Mouse (Mus musculus) forebrain, postnatal 0 days (tissue): ENCODE data around the gene Sfmbt2. TPM values are rescaled to one million over a fixed set of nuclear protein-coding genes. Genes with fewer than 3 reads are reported as not detected.
A peak's percentile ranks its signal among the peaks of the same experiment; 100 is the strongest.

Experiments
- ATAC-seq: fragments of 200-750 bp; cut with Nextera tagmentation; 2 replicates; pipeline ENCODE4 v1.8.0; 2017; ENCODE audit warnings: mild to moderate bottlenecking, moderate library complexity
- DNase-seq: peaks from one replicate; pipeline ENCODE4 v3.0.0-alpha.2; 2015
- H3K27ac ChIP-seq: fragments of 300-500 bp; sonication (generic); 2 replicates; pipeline ENCODE4 v1.5.1; 2014; ENCODE audit warnings: low read depth, mild to moderate bottlenecking, antibody characterized with exemption, low read length, moderate library complexity, mixed read lengths
- H3K27me3 ChIP-seq: fragments of 300-500 bp; sonication (generic); 2 replicates; pipeline ENCODE4 v1.6.1; 2014; ENCODE audit warnings: mild to moderate bottlenecking, low read length, mixed read lengths; ENCODE audit not compliant: insufficient read depth
- H3K36me3 ChIP-seq: fragments of 300-500 bp; sonication (generic); 2 replicates; pipeline ENCODE4 v1.6.1; 2014; ENCODE audit warnings: mild to moderate bottlenecking, moderate library complexity; ENCODE audit not compliant: insufficient read depth
- H3K4me1 ChIP-seq: fragments of 300-500 bp; sonication (generic); 2 replicates; pipeline ENCODE4 v1.6.1; 2014; ENCODE audit warnings: antibody characterized with exemption; ENCODE audit not compliant: insufficient read depth
- H3K4me2 ChIP-seq: fragments of 300-500 bp; sonication (generic); 2 replicates; pipeline ENCODE4 v1.6.1; 2014; ENCODE audit warnings: low read depth, mild to moderate bottlenecking, moderate library complexity
- H3K4me3 ChIP-seq: fragments of 300-500 bp; sonication (generic); 2 replicates; pipeline ENCODE4 v1.5.1; 2014; ENCODE audit warnings: low read depth, low read length, mixed read lengths
- H3K9ac ChIP-seq: fragments of 300-500 bp; sonication (generic); 2 replicates; pipeline ENCODE4 v1.6.1; 2014; ENCODE audit warnings: mild to moderate bottlenecking
- H3K9me3 ChIP-seq: fragments of 300-500 bp; sonication (generic); 2 replicates; pipeline ENCODE4 v1.6.1; 2016; ENCODE audit warnings: low read length
- CTCF ChIP-seq: sonication (generic); IDR thresholded peaks from 2 replicates; pipeline ENCODE4 v1.5.1; 2016; ENCODE audit warnings: antibody characterized with exemption, control low read depth, low read depth
- WGBS: fragments of 180-500 bp; shearing (Covaris S2); extraction: QIAGEN DNeasy Blood & Tissue Kit; methylation state at CpG from one replicate; pipeline ENCODE4 v1.1.7; 2014; 5-methylcytosine and 5-hydroxymethylcytosine counted together
- polyA plus RNA-seq: library from polyadenylated mRNA; unstranded; fragments of >200 nt; fragmentation: Nextera tagmentation; extraction: Ambion mirVana; gene quantifications from 2 replicates; pipeline ENCODE4 v1.2.1, GENCODE M21; 2015
- total RNA-seq: library from RNA; depleted of rRNA; stranded (reverse); fragments of >200 nt; gene quantifications from 2 replicates; pipeline ENCODE4 v1.2.3, GENCODE M21; 2014

Sfmbt2 gene
- total and polyA plus RNA-seq, 2 experiments from 2014 or later, result 2.2 to 6.4 TPM

- H3K9ac ChIP-seq, result no peak overlapping the region
- H3K4me3 ChIP-seq, result no peak overlapping the region
- no peak for DNase-seq
- no peak for ATAC-seq
- WGBS, result 53% methylated on average over 4 of the region's 4 CpGs
- no peak for TF ChIP-seq CTCF
- H3K36me3 ChIP-seq, result no peaks in the 10 kb centered on the region
- no peaks in the 10 kb centered on the region for H3K27me3 ChIP-seq
- no peak overlapping the region for H3K27ac ChIP-seq
- no peaks in the 10 kb centered on the region for H3K4me1 ChIP-seq
- H3K9me3 ChIP-seq, result no peaks in the 10 kb centered on the region
- no peak overlapping the region for H3K4me2 ChIP-seq
These were observed 16.4 kb upstream of the Sfmbt2 start for GRCm38 (mm10) chr2:10353889-10354288.

GRCm38 (mm10) chr2:10359861-10360260 is 10.4 kb upstream of the Sfmbt2 start:
- Histone ChIP-seq H3K4me2 (no peak overlapping the region), H3K9me3 (no peaks in the 10 kb centered on the region), H3K4me1 (no peaks in the 10 kb centered on the region), H3K4me3 (no peak overlapping the region), H3K9ac (no peak overlapping the region), H3K36me3 (no peaks in the 10 kb centered on the region), H3K27ac (no peak overlapping the region), H3K27me3 (peaks cover 5% of the 10 kb centered on the region; the same call in 1 of the 2 replicates)
- no peak for DNase-seq
- ATAC-seq, result no peak
- 93% methylated on average over 2 of the region's 2 CpGs for WGBS
- TF ChIP-seq CTCF, result no peak

GRCm38 (mm10) chr2:10365081-10365480 is 5.2 kb upstream of the Sfmbt2 start:
- Histone ChIP-seq H3K4me2 (no peak overlapping the region), H3K27me3 (peaks cover 36% of the 10 kb centered on the region), H3K9ac (no peak overlapping the region), H3K4me3 (no peak overlapping the region), H3K36me3 (no peaks in the 10 kb centered on the region), H3K9me3 (no peaks in the 10 kb centered on the region), H3K27ac (no peak overlapping the region), H3K4me1 (no peaks in the 10 kb centered on the region)
- ATAC-seq, result no peak
- TF ChIP-seq CTCF, result no peak
- no peak for DNase-seq
- WGBS, result 95% methylated on average over 6 of the region's 6 CpGs

GRCm38 (mm10) chr2:10366284-10366683 is 4.0 kb upstream of the Sfmbt2 start:
- H3K9me3 ChIP-seq, result no peaks in the 10 kb centered on the region
- no peak overlapping the region for H3K4me2 ChIP-seq
- no peak overlapping the region for H3K4me3 ChIP-seq
- ATAC-seq (no peak), DNase-seq (peak; percentile 57)
- H3K27ac ChIP-seq, result no peak overlapping the region
- H3K4me1 ChIP-seq, result no peaks in the 10 kb centered on the region
- no peaks in the 10 kb centered on the region for H3K36me3 ChIP-seq
- peaks cover 48% of the 10 kb centered on the region for H3K27me3 ChIP-seq
- peak; percentile 72 for TF ChIP-seq CTCF
- no peak overlapping the region for H3K9ac ChIP-seq
- 21% methylated on average over 2 of the region's 2 CpGs for WGBS

- no peak overlapping the region for H3K27ac ChIP-seq
- H3K9ac ChIP-seq, result no peak overlapping the region
- no peak overlapping the region for H3K4me3 ChIP-seq
- WGBS, result 4% methylated on average over 8 of the region's 8 CpGs
- TF ChIP-seq CTCF, result no peak
- H3K4me2 ChIP-seq, result no peak overlapping the region
- no peaks in the 10 kb centered on the region for H3K9me3 ChIP-seq
- peaks cover 58% of the 10 kb centered on the region for H3K27me3 ChIP-seq
- H3K4me1 ChIP-seq, result peaks cover 11% of the 10 kb centered on the region; the same call in 1 of the 2 replicates
- ATAC-seq (no peak), DNase-seq (no peak)
- no peaks in the 10 kb centered on the region for H3K36me3 ChIP-seq
These were observed 634 bp upstream of the Sfmbt2 start for GRCm38 (mm10) chr2:10369676-10370075.

- H3K4me2 ChIP-seq, result no peak overlapping the region
- ATAC-seq (no peak), DNase-seq (peak; percentile 14)
- peaks cover 19% of the 10 kb centered on the region for H3K4me1 ChIP-seq
- no peak overlapping the region for H3K27ac ChIP-seq
- 2% methylated on average over 26 of the region's 26 CpGs for WGBS
- peaks cover 64% of the 10 kb centered on the region for H3K27me3 ChIP-seq
- H3K36me3 ChIP-seq, result no peaks in the 10 kb centered on the region
- peak overlapping the region; percentile 5 for H3K4me3 ChIP-seq
- no peak for TF ChIP-seq CTCF
- H3K9me3 ChIP-seq, result no peaks in the 10 kb centered on the region
- H3K9ac ChIP-seq, result no peak overlapping the region
These were observed 563 bp downstream of the Sfmbt2 start for GRCm38 (mm10) chr2:10370687-10371458.

GRCm38 (mm10) chr2:10371459-10371817 is 1.1 kb downstream of the Sfmbt2 start:
- no peak overlapping the region for H3K4me2 ChIP-seq
- 3% methylated on average over 16 of the region's 16 CpGs for WGBS

More at GRCm38 (mm10) chr2:10371459-10371817, 1.1 kb downstream of the Sfmbt2 start:
- Histone ChIP-seq H3K9ac (no peak overlapping the region), H3K4me1 (peaks cover 19% of the 10 kb centered on the region), H3K27me3 (peaks cover 70% of the 10 kb centered on the region), H3K4me3 (peak overlapping the region; percentile 5; the same call in 1 of the 2 replicates), H3K36me3 (no peaks in the 10 kb centered on the region), H3K9me3 (no peaks in the 10 kb centered on the region), H3K27ac (no peak overlapping the region)
- ATAC-seq (no peak), DNase-seq (peak; percentile 34)
- no peak for TF ChIP-seq CTCF
